Mouse (Mus musculus): ENCODE data around the gene Kif23.

- TF ChIP-seq CTCF (IDR thresholded peaks at IDR 0.05) (no peak), EP300 (IDR thresholded peaks at IDR 0.05) (no peak)
Measured at GRCm38 (mm10) chr9:61911300-61912128, 35.1 kb downstream of the Kif23 start.
